Mouse (Mus musculus) testis, adult 2 months (tissue): ENCODE measurements around the gene Sh3yl1.

Experiments used
- CTCF ChIP-seq: fragments of 200-500 bp; IDR thresholded peaks from 2 replicates; pipeline ENCODE4 v1.5.1; 2012; ENCODE audit warnings: low read depth, mild to moderate bottlenecking, inconsistent platforms, low read length, moderate library complexity; ENCODE audit not compliant: control insufficient read depth, insufficient read depth, insufficient replicate concordance
- POLR2A ChIP-seq: fragments of 200-500 bp; IDR thresholded peaks from 2 replicates; pipeline ENCODE4 v1.6.1; 2012; ENCODE audit warnings: low read depth, mild to moderate bottlenecking, inconsistent platforms, low read length, moderate library complexity; ENCODE audit not compliant: control insufficient read depth

DNA sequence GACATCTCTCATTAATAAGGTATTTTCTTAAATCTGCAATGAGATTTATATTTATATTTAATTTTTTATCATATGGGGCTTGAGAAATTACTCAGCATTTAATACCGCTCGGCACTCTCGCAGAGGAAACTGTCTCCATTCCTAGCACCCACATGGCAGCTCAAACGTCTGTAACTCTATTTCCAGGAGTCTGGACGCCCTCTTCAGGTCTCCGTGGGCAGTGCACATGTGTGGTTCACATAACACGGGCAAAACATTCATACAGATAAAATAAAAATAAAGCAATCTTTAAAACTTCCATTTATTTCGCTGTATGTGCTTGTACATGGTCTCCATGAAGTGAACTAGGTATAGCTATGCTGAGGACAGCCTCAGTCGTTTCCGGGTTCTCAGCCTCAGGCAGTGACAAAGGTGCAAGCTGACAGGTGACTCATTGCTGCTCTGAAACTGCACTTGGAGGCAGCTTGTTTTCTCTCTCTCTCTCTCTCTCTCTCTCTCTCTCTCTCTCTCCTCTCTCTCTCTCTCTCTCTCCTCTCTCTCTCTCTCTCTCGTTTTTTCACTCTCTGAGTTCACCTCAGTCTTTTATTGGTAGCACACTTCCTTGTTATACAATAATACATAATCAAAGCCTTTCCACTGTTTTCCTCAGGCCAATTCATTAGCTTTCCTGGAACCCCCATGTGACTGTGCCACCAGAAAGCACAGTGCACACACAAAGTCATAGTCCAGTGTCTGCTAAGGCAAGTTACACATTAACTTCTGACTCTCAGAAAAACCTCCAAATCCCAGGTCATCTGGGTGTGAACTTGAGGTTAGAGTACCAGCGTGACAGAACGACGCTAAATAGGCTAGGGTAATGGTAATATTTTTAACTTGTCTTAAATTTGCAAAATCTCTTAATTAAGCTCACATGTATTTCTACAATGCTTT is 31.9 kb downstream of the Sh3yl1 start:
- no peak for TF ChIP-seq POLR2A
- 0 out of 2 replicates have a peak, but pooled peaks have one; percentile 5 for TF ChIP-seq CTCF
